ENCODE assay signal across 34 mouse cellular contexts in the genomic region with DNA sequence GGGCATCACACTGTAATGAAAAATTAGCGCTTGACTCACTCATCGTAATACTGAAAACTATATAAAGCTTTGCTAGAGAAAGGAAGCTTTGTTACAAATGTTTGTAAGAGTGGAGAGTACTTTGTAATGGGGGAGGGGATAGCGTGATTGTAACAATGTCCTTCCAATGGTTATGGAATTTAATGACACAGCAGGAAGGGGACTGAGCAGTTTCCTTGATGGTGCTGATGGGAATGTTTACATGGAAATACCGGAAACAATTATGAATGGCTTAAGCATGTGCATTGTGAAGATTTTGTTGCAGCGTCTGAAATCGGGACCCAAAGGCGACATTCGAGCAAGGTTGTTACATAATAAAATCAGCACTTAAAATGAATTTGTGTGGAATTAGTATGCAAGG. TPM values are rescaled to one million over a fixed set of nuclear protein-coding genes. Genes with fewer than 3 reads are reported as not detected.
A peak's percentile ranks its signal among the peaks of the same experiment; 100 is the strongest.
DNase-seq lines count a peak whose midpoint lies in the region; ATAC-seq and TF ChIP-seq lines count a peak whose summit lies in the region.
"Had no signal": no experiment of that assay in that cellular context is flagged by ENCODE, and none has a peak within 500 bp of the region (broad histone marks: within the 10 kb centered on the region; RNA-seq: fewer than 3 reads in every experiment).

No protein-coding gene starts in this region.

- H3K36me3 ChIP-seq in hindbrain, embryonic 13.5 days, result no peaks in the 10 kb centered on the region
- H3K36me3 ChIP-seq in hindbrain, embryonic 10.5 days, result peaks cover 25% of the 10 kb centered on the region
- no peaks in the 10 kb centered on the region for H3K36me3 ChIP-seq in lung, embryonic 14.5 days (ENCODE audit: insufficient read depth)
- H3K36me3 ChIP-seq in neural tube, embryonic 13.5 days, result no peaks in the 10 kb centered on the region
- H3K36me3 ChIP-seq: embryonic facial prominence, embryonic 13.5 days; lung, embryonic 15.5 days; midbrain, embryonic 12.5 days had no signal

- peak overlapping the region; percentile 30; the same call in 1 of the 2 replicates for H3K27ac ChIP-seq in hindbrain, embryonic 13.5 days
- no peak overlapping the region for H3K27ac ChIP-seq in hindbrain, embryonic 10.5 days
- no peak overlapping the region for H3K27ac ChIP-seq in lung, embryonic 14.5 days (ENCODE audit: low read depth)
- 0 out of 2 replicates have a peak overlapping the region, but pooled peaks have one; percentile 23 for H3K27ac ChIP-seq in neural tube, embryonic 13.5 days (replicated peaks)
- H3K27ac ChIP-seq: embryonic facial prominence, embryonic 13.5 days; forebrain, embryonic 10.5 days; heart, embryonic 10.5 days; heart, embryonic 15.5 days; layer of hippocampus, adult 2 months; lung, embryonic 15.5 days; midbrain, embryonic 12.5 days; stomach, postnatal 0 days had no signal

- H3K4me1 ChIP-seq in hindbrain, embryonic 13.5 days (replicated peaks), result peaks cover 11% of the 10 kb centered on the region
- no peaks in the 10 kb centered on the region for H3K4me1 ChIP-seq in hindbrain, embryonic 10.5 days (replicated peaks)
- no peaks in the 10 kb centered on the region for H3K4me1 ChIP-seq in lung, embryonic 14.5 days (ENCODE audit: insufficient read depth)
- peaks cover 14% of the 10 kb centered on the region for H3K4me1 ChIP-seq in neural tube, embryonic 13.5 days (replicated peaks)
- H3K4me1 ChIP-seq: heart, embryonic 10.5 days; heart, embryonic 15.5 days; lung, embryonic 15.5 days; megakaryocyte, embryonic 14.5 days had no signal

- no peaks in the 10 kb centered on the region for H3K9me3 ChIP-seq in hindbrain, embryonic 13.5 days
- H3K9me3 ChIP-seq in hindbrain, embryonic 10.5 days, result no peaks in the 10 kb centered on the region
- H3K9me3 ChIP-seq in lung, embryonic 14.5 days (ENCODE audit: low read depth, low read length), result no peaks in the 10 kb centered on the region
- H3K9me3 ChIP-seq in neural tube, embryonic 13.5 days, result no peaks in the 10 kb centered on the region
- H3K9me3 ChIP-seq: embryonic facial prominence, embryonic 13.5 days; heart, embryonic 10.5 days; heart, embryonic 15.5 days; lung, embryonic 15.5 days; megakaryocyte, embryonic 14.5 days; midbrain, embryonic 12.5 days had no signal

- H3K4me2 ChIP-seq in hindbrain, embryonic 13.5 days, result no peak overlapping the region
- no peak overlapping the region for H3K4me2 ChIP-seq in lung, embryonic 14.5 days
- no peak overlapping the region for H3K4me2 ChIP-seq in neural tube, embryonic 13.5 days
- H3K4me2 ChIP-seq: embryonic facial prominence, embryonic 13.5 days; heart, embryonic 15.5 days; liver, embryonic 11.5 days; lung, embryonic 15.5 days; midbrain, embryonic 12.5 days had no signal

- H3K4me3 ChIP-seq in hindbrain, embryonic 13.5 days, result no peak overlapping the region
- no peak overlapping the region for H3K4me3 ChIP-seq in hindbrain, embryonic 10.5 days
- H3K4me3 ChIP-seq in lung, embryonic 14.5 days (ENCODE audit: low read depth, low read length), result no peak overlapping the region
- H3K4me3 ChIP-seq in neural tube, embryonic 13.5 days, result no peak overlapping the region
- H3K4me3 ChIP-seq: embryonic facial prominence, embryonic 13.5 days; forebrain, embryonic 10.5 days; heart, embryonic 10.5 days; heart, embryonic 15.5 days; layer of hippocampus, adult 2 months; lung, embryonic 15.5 days; megakaryocyte, embryonic 14.5 days; midbrain, embryonic 12.5 days had no signal

- ATAC-seq in hindbrain, embryonic 13.5 days (ENCODE audit: low FRiP score), result no peak
- peak; percentile 56; the same call in 1 of the 2 replicates for ATAC-seq in lung, embryonic 14.5 days (ENCODE audit: insufficient read depth)
- no peak for ATAC-seq in neural tube, embryonic 13.5 days (ENCODE audit: low read depth)
- ATAC-seq: CD4-positive, CD25-positive, alpha-beta regulatory T cell, adult 4 months; forebrain, postnatal 0 days; hindbrain, embryonic 16.5 days had no signal

- no peak for DNase-seq in hindbrain, embryonic 10.5 days (ENCODE audit: low spot score)
- peak; percentile 56 for DNase-seq in lung, embryonic 14.5 days
- no peak for DNase-seq in lung, postnatal 4 days
- DNase-seq in neural tube, embryonic 10.5 days (ENCODE audit: extremely low spot score, low spot score), result no peak
- no peak for DNase-seq in urinary bladder, postnatal 14 days (ENCODE audit: low spot score)
- DNase-seq: adrenal gland, postnatal 25 days; cerebellum, adult 11-12 months; cerebellum, adult 9-11 months; forebrain, postnatal 0 days; gastrocnemius, postnatal 14 days; heart, postnatal 36 days; kidney, adult 2 months; kidney, postnatal 36 days; right cerebral cortex, postnatal 4 days; thymus, adult 18-20 months; thymus, postnatal 25 days had no signal

- H3K27me3 ChIP-seq in hindbrain, embryonic 13.5 days, result no peaks in the 10 kb centered on the region
- no peaks in the 10 kb centered on the region for H3K27me3 ChIP-seq in hindbrain, embryonic 10.5 days (ENCODE audit: insufficient read depth, poor library complexity, severe bottlenecking)
- no peaks in the 10 kb centered on the region for H3K27me3 ChIP-seq in lung, embryonic 14.5 days (ENCODE audit: insufficient read depth, low read length)
- H3K27me3 ChIP-seq in neural tube, embryonic 13.5 days, result no peaks in the 10 kb centered on the region
- H3K27me3 ChIP-seq: embryonic facial prominence, embryonic 13.5 days; heart, embryonic 15.5 days; lung, embryonic 15.5 days; megakaryocyte, embryonic 14.5 days; midbrain, embryonic 12.5 days had no signal

- no peak for TF ChIP-seq CTCF in lung, embryonic 14.5 days (IDR thresholded peaks at IDR 0.05; ENCODE audit: low read depth)

- 83% methylated on average over 8 of the region's 8 CpGs for WGBS in hindbrain, embryonic 13.5 days
- WGBS in hindbrain, embryonic 10.5 days, result 95% methylated on average over 8 of the region's 8 CpGs
- WGBS in lung, embryonic 14.5 days, result 86% methylated on average over 8 of the region's 8 CpGs
- WGBS in neural tube, embryonic 13.5 days, result 81% methylated on average over 8 of the region's 8 CpGs

- no peak overlapping the region for H3K9ac ChIP-seq in hindbrain, embryonic 13.5 days
- no peak overlapping the region for H3K9ac ChIP-seq in lung, embryonic 14.5 days
- H3K9ac ChIP-seq in neural tube, embryonic 13.5 days, result no peak overlapping the region
- H3K9ac ChIP-seq: embryonic facial prominence, embryonic 13.5 days; forebrain, postnatal 0 days; heart, embryonic 15.5 days; lung, embryonic 15.5 days; midbrain, embryonic 12.5 days had no signal

RNA-seq across cellular contexts. Expression of gene Gm11146, which starts 32.4 kb away (rescaled TPM):
- not detected in 2 replicates for polyA plus RNA-seq in hindbrain, embryonic 13.5 days (2015; fragmentation: Nextera tagmentation; extraction: Ambion mirVana)
- polyA plus RNA-seq in hindbrain, embryonic 10.5 days (2016; fragmentation: Nextera tagmentation; extraction: Ambion mirVana), result not detected in 2 replicates
- polyA plus RNA-seq in lung, embryonic 14.5 days (2014; fragmentation: Nextera tagmentation; extraction: Ambion mirVana), result not detected in 2 replicates
- not detected in 2 replicates for polyA plus RNA-seq in neural tube, embryonic 13.5 days (2015; fragmentation: Nextera tagmentation; extraction: Ambion mirVana)
- polyA plus RNA-seq: CD4-positive, CD25-positive, alpha-beta regulatory T cell, adult 4 months; embryonic facial prominence, embryonic 13.5 days; forebrain, embryonic 10.5 days; forebrain, postnatal 0 days; heart, embryonic 10.5 days; heart, embryonic 15.5 days; hindbrain, embryonic 16.5 days; intestine, embryonic 14.5 days; kidney, adult 2 months; kidney, embryonic 16.5 days; limb, embryonic 11.5 days; liver, embryonic 11.5 days; lung, embryonic 15.5 days; midbrain, embryonic 12.5 days; spleen, adult 2 months; stomach, postnatal 0 days had no signal

Comparison
In these comparisons a context has a peak if more than half of its experiments do, and no peak if none do; other contexts are left out.
1. H3K27ac ChIP-seq: peak in hindbrain, embryonic 13.5 days (single experiment) and neural tube, embryonic 13.5 days (single experiment); none in hindbrain, embryonic 10.5 days (single experiment) and lung, embryonic 14.5 days (single experiment).